Mouse (Mus musculus): ENCODE data around the gene Fbxl13.

DNA sequence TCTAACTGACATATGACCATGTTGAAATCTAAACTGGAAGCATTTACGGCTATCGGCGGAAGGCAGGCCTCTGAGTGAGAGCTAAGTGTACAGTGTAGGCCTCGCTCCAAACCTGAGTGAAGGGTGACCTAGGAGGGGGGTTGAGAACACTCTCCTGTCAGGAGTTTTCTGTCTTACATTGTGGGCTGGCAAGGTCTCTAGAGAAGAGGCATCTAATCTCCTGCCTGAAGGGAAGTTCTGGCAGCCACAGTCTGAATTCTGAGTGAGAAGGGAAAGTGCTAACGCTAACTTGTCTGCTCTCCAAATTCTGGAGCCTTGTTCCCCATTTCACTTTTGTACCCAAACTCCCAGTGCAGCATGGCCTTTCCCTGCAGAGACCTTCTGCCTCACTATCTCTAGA, 156.9 kb downstream of the Fbxl13 start:
- TF ChIP-seq ZC3H11A (IDR thresholded peaks at IDR 0.05; ENCODE audit: borderline replicate concordance, low read depth, low read length) (no peak), CHD2 (IDR thresholded peaks at IDR 0.05; ENCODE audit: low read depth, low read length) (no peak), ZNF384 (IDR thresholded peaks at IDR 0.05; ENCODE audit: low read depth, low read length) (no peak), HCFC1 (IDR thresholded peaks at IDR 0.05; ENCODE audit: borderline replicate concordance, insufficient read depth, low read length) (no peak)
